Mouse (Mus musculus): ENCODE results near the gene Paxbp1. TPM values are rescaled to one million over a fixed set of nuclear protein-coding genes. Genes with fewer than 3 reads are reported as not detected.

Paxbp1 gene
- polyA plus RNA-seq (2014; fragmentation: Nextera tagmentation; extraction: Ambion mirVana): 79.8 and 84.3 TPM in 2 replicates

GRCm38 (mm10) chr16:91044270-91045182 is at the start of gene Paxbp1:
TSS of gene Paxbp1 (minus strand) at chr16:91044543.
- Histone ChIP-seq H3K9me3 (replicated peaks; ENCODE audit: control insufficient read depth, low read length) (no peaks in the 10 kb centered on the region), H3K36me3 (replicated peaks; ENCODE audit: control insufficient read depth, insufficient read depth, low read depth, low read length) (no peaks in the 10 kb centered on the region; the same call in 1 of the 2 replicates), H3K4me3 (ENCODE audit: low read depth, low read length) (peak within 1 kb of the TSS; percentile 86), H3K4me2 (ENCODE audit: low read depth, low read length) (peak within 1 kb of the TSS; percentile 69), H3K9ac (replicated peaks; ENCODE audit: low read length) (peak within 1 kb of the TSS; percentile 98), H3K4me1 (ENCODE audit: control insufficient read depth, insufficient read depth, low read length) (no peaks in the 10 kb centered on the region; the same call in 1 of the 2 replicates), H3K27ac (replicated peaks; ENCODE audit: low read depth, low read length) (peak within 1 kb of the TSS; percentile 90), H3K27me3 (ENCODE audit: control insufficient read depth, insufficient read depth, low read length) (no peaks in the 10 kb centered on the region)
- peak; percentile 97 for ATAC-seq (replicated peaks; ENCODE audit: insufficient number of reproducible peaks, low FRiP score, low TSS enrichment, low read depth)
- DNase-seq (ENCODE audit: low spot score): peak; percentile 99
- WGBS: 1% methylated on average over 67 of the region's 70 CpGs

GRCm38 (mm10) chr16:91086642-91087306 is 42.4 kb upstream of the Paxbp1 start:
- 65% methylated on average over 4 of the region's 4 CpGs for WGBS

DNA sequence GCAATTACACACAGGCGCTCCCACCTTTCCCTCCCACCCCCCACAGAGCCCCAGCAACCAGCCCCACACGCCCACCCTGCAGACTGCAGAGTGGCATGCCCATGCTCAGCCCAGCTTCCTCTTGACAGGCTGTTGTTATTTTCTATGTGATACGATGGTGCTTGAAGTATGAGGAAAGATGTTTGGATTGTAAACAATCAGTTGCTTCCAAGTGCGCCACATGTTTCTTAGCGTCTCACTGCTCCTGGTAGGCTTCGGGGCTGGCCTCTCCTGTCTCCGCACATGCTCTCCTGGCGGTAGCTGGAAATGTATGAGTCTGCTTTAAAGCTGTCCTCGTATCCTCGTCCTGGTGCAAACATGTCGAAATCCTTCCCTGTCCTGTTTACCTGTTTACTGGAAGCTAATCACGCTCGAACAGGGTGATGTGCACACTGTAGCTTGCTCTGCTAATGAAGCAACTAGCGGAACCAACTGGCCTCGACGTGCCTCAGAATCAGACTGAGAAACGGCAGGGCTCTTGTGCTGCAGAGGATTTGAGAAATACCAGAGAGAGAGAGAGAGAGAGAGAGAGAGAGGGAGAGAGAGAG is 41.0 kb upstream of the Paxbp1 start:
- H3K4me3 ChIP-seq (ENCODE audit: low read depth, low read length): no peak overlapping the region
- H3K27me3 ChIP-seq (ENCODE audit: control insufficient read depth, insufficient read depth, low read length): no peaks in the 10 kb centered on the region
- DNase-seq (ENCODE audit: low spot score): no peak
- no peaks in the 10 kb centered on the region for H3K9me3 ChIP-seq (replicated peaks; ENCODE audit: control insufficient read depth, low read length)
- no peaks in the 10 kb centered on the region; the same call in 1 of the 2 replicates for H3K4me1 ChIP-seq (ENCODE audit: control insufficient read depth, insufficient read depth, low read length)
- H3K36me3 ChIP-seq (replicated peaks; ENCODE audit: control insufficient read depth, insufficient read depth, low read depth, low read length): no peaks in the 10 kb centered on the region
- no peak for ATAC-seq (replicated peaks; ENCODE audit: insufficient number of reproducible peaks, low FRiP score, low TSS enrichment, low read depth)
- H3K9ac ChIP-seq (replicated peaks; ENCODE audit: low read length): no peak overlapping the region
- no peak overlapping the region for H3K27ac ChIP-seq (replicated peaks; ENCODE audit: low read depth, low read length)
- H3K4me2 ChIP-seq (ENCODE audit: low read depth, low read length): no peak overlapping the region
- 64% methylated on average over 17 of the region's 17 CpGs for WGBS

More at GRCm38 (mm10) chr16:91086642-91087306, 42.4 kb upstream of the Paxbp1 start:
- DNase-seq (ENCODE audit: low spot score) (no peak), ATAC-seq (replicated peaks; ENCODE audit: insufficient number of reproducible peaks, low FRiP score, low TSS enrichment, low read depth) (no peak)
- H3K4me1 ChIP-seq (ENCODE audit: control insufficient read depth, insufficient read depth, low read length): no peaks in the 10 kb centered on the region; the same call in 1 of the 2 replicates
- H3K36me3 ChIP-seq (replicated peaks; ENCODE audit: control insufficient read depth, insufficient read depth, low read depth, low read length): no peaks in the 10 kb centered on the region
- H3K27me3 ChIP-seq (ENCODE audit: control insufficient read depth, insufficient read depth, low read length): no peaks in the 10 kb centered on the region
- H3K4me3 ChIP-seq (ENCODE audit: low read depth, low read length): no peak overlapping the region
- no peak overlapping the region for H3K9ac ChIP-seq (replicated peaks; ENCODE audit: low read length)
- H3K9me3 ChIP-seq (replicated peaks; ENCODE audit: control insufficient read depth, low read length): no peaks in the 10 kb centered on the region
- H3K4me2 ChIP-seq (ENCODE audit: low read depth, low read length): no peak overlapping the region
- no peak overlapping the region for H3K27ac ChIP-seq (replicated peaks; ENCODE audit: low read depth, low read length)

DNA sequence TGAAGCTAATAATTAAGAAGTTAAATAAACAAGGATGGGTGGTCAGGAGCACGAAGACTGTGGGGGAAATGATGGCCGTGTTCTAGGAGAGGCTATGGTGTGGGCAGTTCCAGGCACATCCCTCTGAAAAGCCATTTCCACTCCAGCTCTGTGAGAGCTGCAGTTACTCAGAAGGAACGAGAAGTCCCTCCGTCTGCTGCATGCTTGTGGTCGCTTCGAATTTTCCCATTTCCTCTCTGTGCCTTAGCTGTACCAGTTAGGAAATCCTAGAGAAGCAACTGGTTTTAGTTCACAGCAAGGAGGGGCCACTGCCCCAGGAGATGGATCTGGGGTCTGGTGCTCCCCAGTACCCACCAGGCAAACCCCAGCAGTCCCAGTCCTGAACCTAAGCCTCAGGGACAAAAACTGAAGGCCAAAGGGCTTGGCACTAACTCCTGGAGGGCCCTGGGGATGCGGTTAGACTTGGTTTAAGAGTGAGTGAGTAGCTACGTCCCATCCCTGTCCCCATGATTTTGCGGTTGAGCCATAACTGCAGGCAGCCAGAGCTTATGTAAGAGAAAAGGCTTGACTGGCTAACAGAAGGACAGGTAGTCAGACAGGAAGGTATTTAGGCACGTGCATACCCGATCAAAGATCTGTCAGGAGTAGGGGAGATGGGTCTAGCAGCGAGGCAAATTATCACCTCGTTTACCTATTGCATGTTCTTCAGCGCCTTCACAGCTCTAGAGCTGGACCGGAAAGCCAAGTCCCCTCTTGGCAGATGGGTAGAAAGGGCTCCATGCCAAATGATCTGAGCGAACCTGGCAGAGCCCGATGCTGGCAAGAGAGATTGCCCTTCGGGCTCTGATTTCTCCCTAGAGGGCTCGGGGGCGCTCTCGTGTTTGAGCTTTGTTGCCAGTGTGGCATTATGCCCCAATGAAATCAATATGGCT is 40.2 kb upstream of the Paxbp1 start:
- H3K4me2 ChIP-seq (ENCODE audit: low read depth, low read length): no peak overlapping the region
- no peak for DNase-seq (ENCODE audit: low spot score)
- no peaks in the 10 kb centered on the region; the same call in 1 of the 2 replicates for H3K4me1 ChIP-seq (ENCODE audit: control insufficient read depth, insufficient read depth, low read length)
- H3K9me3 ChIP-seq (replicated peaks; ENCODE audit: control insufficient read depth, low read length): no peaks in the 10 kb centered on the region
- H3K27me3 ChIP-seq (ENCODE audit: control insufficient read depth, insufficient read depth, low read length): no peaks in the 10 kb centered on the region
- WGBS: 84% methylated on average over 21 of the region's 21 CpGs
- no peaks in the 10 kb centered on the region for H3K36me3 ChIP-seq (replicated peaks; ENCODE audit: control insufficient read depth, insufficient read depth, low read depth, low read length)
- no peak for ATAC-seq (replicated peaks; ENCODE audit: insufficient number of reproducible peaks, low FRiP score, low TSS enrichment, low read depth)
- no peak overlapping the region for H3K9ac ChIP-seq (replicated peaks; ENCODE audit: low read length)
- no peak overlapping the region for H3K4me3 ChIP-seq (ENCODE audit: low read depth, low read length)
- H3K27ac ChIP-seq (replicated peaks; ENCODE audit: low read depth, low read length): no peak overlapping the region

DNA sequence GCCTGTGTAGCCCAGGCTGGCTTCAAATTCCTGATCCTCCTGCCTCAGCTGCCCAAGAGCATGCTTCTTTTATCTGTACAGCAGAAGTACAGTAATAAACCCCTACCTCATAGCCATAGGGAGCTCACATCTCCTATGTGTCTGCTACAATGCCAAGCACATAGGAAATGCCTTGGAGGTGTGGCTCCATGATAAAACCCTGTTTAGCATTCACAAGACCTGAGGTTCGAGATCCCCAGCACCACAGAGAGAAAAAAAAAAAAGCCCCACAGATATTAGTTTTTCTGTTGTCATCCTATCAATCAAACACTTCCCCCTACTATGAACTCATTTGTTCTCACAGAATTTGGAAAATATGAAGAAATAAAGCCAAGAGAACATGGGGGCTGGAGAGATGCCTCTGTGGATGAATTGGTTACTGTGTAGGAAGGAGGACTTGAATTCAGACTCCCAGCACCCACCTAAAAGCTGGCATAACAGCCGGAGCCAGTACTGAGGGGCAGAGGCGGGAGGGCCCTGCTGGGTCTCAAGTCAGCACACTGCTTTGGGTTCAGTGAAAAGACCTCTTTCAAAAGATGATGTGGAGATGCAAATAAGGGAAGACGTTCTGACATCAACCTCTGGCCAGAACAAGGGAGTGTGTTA is 38.8 kb upstream of the Paxbp1 start:
- H3K27me3 ChIP-seq (ENCODE audit: control insufficient read depth, insufficient read depth, low read length): no peaks in the 10 kb centered on the region
- no peak overlapping the region for H3K4me3 ChIP-seq (ENCODE audit: low read depth, low read length)
- 73% methylated on average over 4 of the region's 4 CpGs for WGBS
- no peak overlapping the region for H3K27ac ChIP-seq (replicated peaks; ENCODE audit: low read depth, low read length)
- no peak overlapping the region for H3K9ac ChIP-seq (replicated peaks; ENCODE audit: low read length)
- no peak for DNase-seq (ENCODE audit: low spot score)
- H3K4me2 ChIP-seq (ENCODE audit: low read depth, low read length): no peak overlapping the region
- no peaks in the 10 kb centered on the region; the same call in 1 of the 2 replicates for H3K4me1 ChIP-seq (ENCODE audit: control insufficient read depth, insufficient read depth, low read length)
- H3K36me3 ChIP-seq (replicated peaks; ENCODE audit: control insufficient read depth, insufficient read depth, low read depth, low read length): no peaks in the 10 kb centered on the region
- H3K9me3 ChIP-seq (replicated peaks; ENCODE audit: control insufficient read depth, low read length): no peaks in the 10 kb centered on the region
- ATAC-seq (replicated peaks; ENCODE audit: insufficient number of reproducible peaks, low FRiP score, low TSS enrichment, low read depth): no peak

- peak; percentile 86 for DNase-seq (ENCODE audit: low spot score)
- H3K4me3 ChIP-seq (ENCODE audit: low read depth, low read length): no peak overlapping the region
- no peak overlapping the region for H3K4me2 ChIP-seq (ENCODE audit: low read depth, low read length)
- H3K27ac ChIP-seq (replicated peaks; ENCODE audit: low read depth, low read length): no peak overlapping the region
- H3K27me3 ChIP-seq (ENCODE audit: control insufficient read depth, insufficient read depth, low read length): no peaks in the 10 kb centered on the region
- H3K9ac ChIP-seq (replicated peaks; ENCODE audit: low read length): no peak overlapping the region
- 22% methylated on average over 9 of the region's 12 CpGs for WGBS
- H3K9me3 ChIP-seq (replicated peaks; ENCODE audit: control insufficient read depth, low read length): no peaks in the 10 kb centered on the region
- H3K36me3 ChIP-seq (replicated peaks; ENCODE audit: control insufficient read depth, insufficient read depth, low read depth, low read length): no peaks in the 10 kb centered on the region
- H3K4me1 ChIP-seq (ENCODE audit: control insufficient read depth, insufficient read depth, low read length): no peaks in the 10 kb centered on the region; the same call in 1 of the 2 replicates
- no peak for ATAC-seq (replicated peaks; ENCODE audit: insufficient number of reproducible peaks, low FRiP score, low TSS enrichment, low read depth)
These were observed 37.2 kb upstream of the Paxbp1 start for GRCm38 (mm10) chr16:91081508-91081907.

DNA sequence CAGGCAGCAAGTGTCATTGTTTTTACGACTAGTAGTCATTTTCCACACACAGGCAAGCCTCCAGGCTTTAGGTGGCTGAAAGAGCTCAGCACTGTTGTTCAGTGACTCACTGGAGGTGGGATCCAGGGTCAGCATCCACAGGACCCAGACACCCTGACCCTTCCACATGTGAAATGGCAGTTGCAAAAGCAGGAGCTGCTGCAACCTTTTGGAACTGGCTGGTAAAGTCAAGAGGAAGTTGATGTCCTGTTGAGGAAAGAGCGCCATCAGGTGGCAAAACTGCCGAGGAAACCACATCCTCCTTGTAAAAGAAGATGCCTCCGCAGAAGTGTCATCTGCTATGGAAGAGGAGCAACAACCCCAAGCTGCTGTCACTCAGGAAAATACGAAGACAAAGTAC is 31.8 kb upstream of the Paxbp1 start:
- H3K4me2 ChIP-seq (ENCODE audit: low read depth, low read length): no peak overlapping the region
- no peaks in the 10 kb centered on the region for H3K27me3 ChIP-seq (ENCODE audit: control insufficient read depth, insufficient read depth, low read length)
- ATAC-seq (replicated peaks; ENCODE audit: insufficient number of reproducible peaks, low FRiP score, low TSS enrichment, low read depth) (no peak), DNase-seq (ENCODE audit: low spot score) (no peak)
- no peaks in the 10 kb centered on the region for H3K4me1 ChIP-seq (ENCODE audit: control insufficient read depth, insufficient read depth, low read length)
- no peaks in the 10 kb centered on the region for H3K36me3 ChIP-seq (replicated peaks; ENCODE audit: control insufficient read depth, insufficient read depth, low read depth, low read length)
- H3K4me3 ChIP-seq (ENCODE audit: low read depth, low read length): no peak overlapping the region
- WGBS: 78% methylated on average over 5 of the region's 5 CpGs
- no peaks in the 10 kb centered on the region for H3K9me3 ChIP-seq (replicated peaks; ENCODE audit: control insufficient read depth, low read length)
- no peak overlapping the region for H3K27ac ChIP-seq (replicated peaks; ENCODE audit: low read depth, low read length)
- H3K9ac ChIP-seq (replicated peaks; ENCODE audit: low read length): no peak overlapping the region
